Mouse (Mus musculus) hindbrain, embryonic 10.5 days (tissue): ENCODE measurements around the gene Kdm7a. TPM values are rescaled to one million over a fixed set of nuclear protein-coding genes. Genes with fewer than 3 reads are reported as not detected.

ENCODE experiments used
- DNase-seq: peaks from one replicate; pipeline ENCODE4 v3.0.0-alpha.2; 2017; ENCODE audit warnings: low spot score
- H3K27ac ChIP-seq: fragments of 300-500 bp; sonication (generic); 2 replicates; pipeline ENCODE4 v1.5.1; 2016; ENCODE audit warnings: mild to moderate bottlenecking, moderate library complexity
- H3K27me3 ChIP-seq: fragments of 300-500 bp; sonication (generic); 2 replicates; pipeline ENCODE4 v1.6.1; 2016; ENCODE audit warnings: mild to moderate bottlenecking; ENCODE audit not compliant: poor library complexity, insufficient read depth, severe bottlenecking
- H3K36me3 ChIP-seq: fragments of 300-500 bp; sonication (generic); 2 replicates; pipeline ENCODE4 v1.6.1; 2016; ENCODE audit warnings: mild to moderate bottlenecking, moderate library complexity
- H3K4me1 ChIP-seq: fragments of 300-500 bp; sonication (generic); replicated peaks from 2 replicates; pipeline ENCODE4 v1.6.1; 2016; ENCODE audit warnings: mild to moderate bottlenecking
- H3K4me3 ChIP-seq: fragments of 300-500 bp; sonication (generic); 2 replicates; pipeline ENCODE4 v1.5.1; 2016; ENCODE audit warnings: mild to moderate bottlenecking, moderate library complexity
- H3K9me3 ChIP-seq: fragments of 300-500 bp; sonication (generic); 2 replicates; pipeline ENCODE4 v1.6.1; 2016; ENCODE audit warnings: mild to moderate bottlenecking, moderate library complexity
- WGBS: fragments of 180-500 bp; shearing (Covaris S2); methylation state at CpG from one replicate; pipeline ENCODE4 v1.1.7; 2016; 5-methylcytosine and 5-hydroxymethylcytosine counted together
- polyA plus RNA-seq: library from polyadenylated mRNA; unstranded; fragments of >200 nt; fragmentation: Nextera tagmentation; extraction: Ambion mirVana; gene quantifications from 2 replicates; pipeline ENCODE4 v1.2.1, GENCODE M21; 2016

Gene Kdm7a
- polyA plus RNA-seq, 1 experiment from 2014 or later, result 13.9 TPM

DNA sequence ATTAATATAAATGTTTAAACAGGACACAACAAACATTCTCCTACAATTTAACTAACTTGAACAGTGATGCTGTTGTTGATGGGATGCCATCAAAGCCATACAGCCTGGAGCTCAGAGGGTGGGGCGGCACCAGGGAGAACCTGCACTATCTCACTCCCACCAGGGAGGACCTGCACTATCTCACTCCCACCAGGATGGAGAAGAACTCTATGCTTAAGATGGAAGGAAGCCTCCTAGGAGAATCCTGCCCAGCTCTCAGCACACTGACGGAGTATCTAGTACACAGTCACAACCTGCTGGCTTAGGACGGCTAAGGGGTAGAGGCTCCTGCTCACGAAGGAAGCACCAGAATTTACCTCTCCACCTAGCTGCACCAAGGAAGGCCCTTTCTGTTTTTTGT is 3.4 kb downstream of the Kdm7a start:
- no peak overlapping the region for H3K4me3 ChIP-seq
- DNase-seq, result no peak
- no peak overlapping the region for H3K27ac ChIP-seq
- peaks cover 8% of the 10 kb centered on the region for H3K36me3 ChIP-seq
- peaks cover 17% of the 10 kb centered on the region for H3K4me1 ChIP-seq
- H3K27me3 ChIP-seq, result no peaks in the 10 kb centered on the region
- H3K9me3 ChIP-seq, result no peaks in the 10 kb centered on the region
- 89% methylated on average over 4 of the region's 4 CpGs for WGBS

GRCm38 (mm10) chr6:39193006-39193405 is 13.6 kb downstream of the Kdm7a start:
- no peak for DNase-seq
- 88% methylated on average over 5 of the region's 5 CpGs for WGBS

GRCm38 (mm10) chr6:39191518-39191917 is 15.1 kb downstream of the Kdm7a start:
- WGBS, result 86% methylated on average over 2 of the region's 2 CpGs
- Histone ChIP-seq H3K27me3 (no peaks in the 10 kb centered on the region), H3K9me3 (no peaks in the 10 kb centered on the region), H3K4me3 (no peak overlapping the region), H3K27ac (no peak overlapping the region), H3K4me1 (no peaks in the 10 kb centered on the region), H3K36me3 (peaks cover 15% of the 10 kb centered on the region)
- no peak for DNase-seq

More at GRCm38 (mm10) chr6:39193006-39193405, 13.6 kb downstream of the Kdm7a start:
- Histone ChIP-seq H3K36me3 (peaks cover 15% of the 10 kb centered on the region), H3K4me1 (no peaks in the 10 kb centered on the region), H3K27ac (no peak overlapping the region), H3K4me3 (no peak overlapping the region), H3K27me3 (no peaks in the 10 kb centered on the region), H3K9me3 (no peaks in the 10 kb centered on the region)

- Histone ChIP-seq H3K4me1 (no peaks in the 10 kb centered on the region), H3K4me3 (no peak overlapping the region), H3K27me3 (no peaks in the 10 kb centered on the region), H3K9me3 (0 out of 2 replicates have a peak, but pooled peaks cover 3% of the 10 kb centered on the region), H3K36me3 (peaks cover 20% of the 10 kb centered on the region), H3K27ac (no peak overlapping the region)
- WGBS, result 29% methylated on average over 2 of the region's 2 CpGs
- no peak for DNase-seq
Measured at GRCm38 (mm10) chr6:39187227-39187626, 19.4 kb downstream of the Kdm7a start.

- Histone ChIP-seq H3K4me1 (no peaks in the 10 kb centered on the region), H3K36me3 (peaks cover 78% of the 10 kb centered on the region), H3K4me3 (no peak overlapping the region), H3K27me3 (no peaks in the 10 kb centered on the region), H3K9me3 (no peaks in the 10 kb centered on the region), H3K27ac (no peak overlapping the region)
- 93% methylated on average over 1 of the region's 1 CpGs for WGBS
- DNase-seq, result no peak
Measured at GRCm38 (mm10) chr6:39169089-39169488, 37.5 kb downstream of the Kdm7a start.

DNA sequence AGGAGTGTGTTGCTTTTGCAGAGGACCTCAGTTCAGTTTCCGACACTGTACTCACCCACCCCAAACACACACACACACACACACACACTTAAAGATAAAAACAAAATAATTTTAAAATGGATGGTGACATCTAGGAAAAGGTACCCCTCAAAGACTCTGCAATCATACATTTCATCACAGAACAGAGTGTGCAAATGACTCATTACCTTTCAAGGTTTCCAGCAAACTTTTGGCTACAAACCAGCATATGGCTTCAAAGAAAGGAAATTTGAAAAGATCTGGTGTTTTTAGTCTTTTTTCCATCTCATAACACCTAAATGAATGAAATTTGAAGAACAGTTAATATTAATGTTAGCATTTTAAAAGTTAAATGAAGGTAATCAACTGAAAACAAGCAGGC is 41.7 kb downstream of the Kdm7a start:
- DNase-seq, result no peak
- 97% methylated on average over 1 of the region's 1 CpGs for WGBS
- Histone ChIP-seq H3K36me3 (peaks cover 88% of the 10 kb centered on the region), H3K27me3 (no peaks in the 10 kb centered on the region), H3K9me3 (no peaks in the 10 kb centered on the region), H3K4me3 (no peak overlapping the region), H3K4me1 (no peaks in the 10 kb centered on the region), H3K27ac (no peak overlapping the region)

GRCm38 (mm10) chr6:39161975-39162374 is 44.6 kb downstream of the Kdm7a start:
- Histone ChIP-seq H3K36me3 (peaks cover 78% of the 10 kb centered on the region), H3K27ac (no peak overlapping the region), H3K4me3 (no peak overlapping the region), H3K27me3 (no peaks in the 10 kb centered on the region), H3K9me3 (no peaks in the 10 kb centered on the region), H3K4me1 (no peaks in the 10 kb centered on the region)
- no peak for DNase-seq
- 95% methylated on average over 6 of the region's 6 CpGs for WGBS

- Histone ChIP-seq H3K4me3 (no peak overlapping the region), H3K27ac (no peak overlapping the region), H3K27me3 (no peaks in the 10 kb centered on the region), H3K4me1 (no peaks in the 10 kb centered on the region), H3K9me3 (no peaks in the 10 kb centered on the region), H3K36me3 (peaks cover 88% of the 10 kb centered on the region)
- WGBS, result 61% methylated on average over 6 of the region's 6 CpGs
- DNase-seq, result no peak
Measured at GRCm38 (mm10) chr6:39146041-39146440, 60.5 kb downstream of the Kdm7a start.

GRCm38 (mm10) chr6:39132556-39132955 is 74.0 kb downstream of the Kdm7a start:
- WGBS, result 63% methylated on average over 5 of the region's 5 CpGs
- H3K27ac ChIP-seq, result no peak overlapping the region
- no peak overlapping the region for H3K4me3 ChIP-seq
- H3K27me3 ChIP-seq, result no peaks in the 10 kb centered on the region
- H3K9me3 ChIP-seq, result peaks cover 9% of the 10 kb centered on the region
- H3K36me3 ChIP-seq, result peaks cover 49% of the 10 kb centered on the region
- no peak for DNase-seq
- H3K4me1 ChIP-seq, result 0 out of 2 replicates have a peak, but pooled peaks cover 4% of the 10 kb centered on the region

DNA sequence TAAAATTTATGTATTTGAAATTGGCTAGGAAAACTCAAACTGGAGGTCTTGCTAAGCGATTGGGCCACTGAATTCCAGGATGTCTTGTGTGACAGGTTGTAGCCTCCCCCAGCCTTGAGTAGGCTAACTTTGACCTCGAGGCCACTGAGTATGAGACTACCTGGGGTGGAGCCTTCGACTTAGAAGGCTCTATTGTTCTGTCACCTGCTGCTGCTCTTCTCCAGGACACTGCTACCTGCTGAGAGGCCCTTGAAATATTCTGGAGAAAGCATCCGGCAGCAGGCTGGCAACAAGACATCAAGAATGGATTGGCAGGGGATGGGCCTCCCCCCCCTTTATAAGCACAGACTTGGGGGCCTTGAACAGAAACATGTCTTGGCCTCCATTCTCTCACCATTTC is 75.1 kb downstream of the Kdm7a start:
- H3K27ac ChIP-seq, result no peak overlapping the region
- 30% methylated on average over 4 of the region's 4 CpGs for WGBS
- H3K9me3 ChIP-seq, result peaks cover 15% of the 10 kb centered on the region
- H3K4me1 ChIP-seq, result 0 out of 2 replicates have a peak, but pooled peaks cover 4% of the 10 kb centered on the region
- H3K4me3 ChIP-seq, result no peak overlapping the region
- H3K27me3 ChIP-seq, result no peaks in the 10 kb centered on the region
- no peak for DNase-seq
- peaks cover 41% of the 10 kb centered on the region for H3K36me3 ChIP-seq

- H3K4me3 ChIP-seq, result no peak overlapping the region
Measured at GRCm38 (mm10) chr6:39124719-39125118, 81.9 kb downstream of the Kdm7a start.

DNA sequence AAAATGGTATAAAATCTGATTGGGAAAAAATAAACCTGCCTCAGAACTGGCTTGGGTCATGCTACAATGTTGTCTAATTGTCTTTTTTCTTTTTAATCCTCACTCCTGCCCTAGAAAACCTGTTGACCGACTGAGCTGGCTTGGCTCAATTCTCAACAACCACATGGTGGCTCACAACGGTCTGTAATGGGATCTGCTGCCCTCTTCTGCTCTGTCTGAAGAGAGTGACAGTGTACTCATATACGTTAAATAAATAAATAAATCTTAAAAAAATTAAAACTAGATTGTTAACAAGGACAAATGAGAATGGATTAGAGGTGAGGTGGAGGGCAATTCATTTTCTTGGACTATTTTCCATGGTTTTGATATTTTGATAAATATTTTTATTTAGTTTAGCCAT is 85.9 kb downstream of the Kdm7a start:
- no peak for DNase-seq
- H3K27me3 ChIP-seq, result peaks cover 48% of the 10 kb centered on the region

More at GRCm38 (mm10) chr6:39124719-39125118, 81.9 kb downstream of the Kdm7a start:
- H3K4me1 ChIP-seq, result no peaks in the 10 kb centered on the region
- no peak for DNase-seq
- peaks cover 15% of the 10 kb centered on the region for H3K9me3 ChIP-seq
- H3K36me3 ChIP-seq, result 0 out of 2 replicates have a peak, but pooled peaks cover 3% of the 10 kb centered on the region
- H3K27me3 ChIP-seq, result peaks cover 8% of the 10 kb centered on the region
- H3K27ac ChIP-seq, result no peak overlapping the region

DNA sequence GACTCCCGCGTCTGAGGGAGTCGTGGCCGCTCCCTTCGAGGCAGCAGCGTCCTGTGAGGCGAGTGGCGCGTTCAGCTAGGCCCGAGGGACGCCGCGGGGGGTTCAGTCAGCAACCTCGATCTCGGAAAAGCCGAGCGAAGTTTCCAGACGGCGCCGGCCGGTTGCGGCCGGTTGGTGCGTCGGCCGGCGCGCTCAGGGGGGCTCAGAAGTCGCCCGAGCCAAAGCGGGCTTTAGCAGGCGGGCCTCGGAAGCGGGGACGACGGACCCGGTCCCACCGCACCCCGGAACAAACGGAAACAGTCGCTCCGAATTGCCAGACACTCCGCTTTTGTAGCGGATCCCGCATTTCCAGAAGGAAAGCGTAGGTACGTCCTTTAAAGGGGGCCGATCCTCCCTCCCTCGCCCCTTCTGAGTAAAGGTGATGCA is 88.1 kb downstream of the Kdm7a start:
- H3K9me3 ChIP-seq, result peaks cover 9% of the 10 kb centered on the region
- H3K4me1 ChIP-seq, result peaks cover 10% of the 10 kb centered on the region
- H3K4me3 ChIP-seq, result peak overlapping the region; percentile 65
- DNase-seq, result peak; percentile 48
- no peaks in the 10 kb centered on the region for H3K36me3 ChIP-seq
- H3K27me3 ChIP-seq, result peaks cover 61% of the 10 kb centered on the region
- WGBS, result 12% methylated on average over 49 of the region's 49 CpGs
- peak overlapping the region; percentile 84 for H3K27ac ChIP-seq

More for the DNA sequence above, 85.9 kb downstream of the Kdm7a start:
- H3K9me3 ChIP-seq, result peaks cover 9% of the 10 kb centered on the region
- H3K36me3 ChIP-seq, result no peaks in the 10 kb centered on the region
- H3K27ac ChIP-seq, result no peak overlapping the region
- H3K4me3 ChIP-seq, result no peak overlapping the region
- H3K4me1 ChIP-seq, result peaks cover 10% of the 10 kb centered on the region
- 75% methylated on average over 3 of the region's 3 CpGs for WGBS
